Mouse (Mus musculus) layer of hippocampus, adult 8-10 months (tissue): ENCODE measurements around the gene Reck. TPM values are rescaled to one million over a fixed set of nuclear protein-coding genes. Genes with fewer than 3 reads are reported as not detected.

Source experiments
- DNase-seq, 2 experiments: peaks; one replicate each; pipeline ENCODE4 v3.0.0; 2022; ENCODE audit warnings: low spot score in 2 of 2
- total RNA-seq, 4 experiments: library from RNA; stranded (reverse); gene quantifications; 2 replicates each; pipeline ENCODE4 v1.2.4; 2022

Reck gene
- total RNA-seq, 4 experiments from 2014 or later: 7.3 to 10.3 (median 7.8) TPM

DNA sequence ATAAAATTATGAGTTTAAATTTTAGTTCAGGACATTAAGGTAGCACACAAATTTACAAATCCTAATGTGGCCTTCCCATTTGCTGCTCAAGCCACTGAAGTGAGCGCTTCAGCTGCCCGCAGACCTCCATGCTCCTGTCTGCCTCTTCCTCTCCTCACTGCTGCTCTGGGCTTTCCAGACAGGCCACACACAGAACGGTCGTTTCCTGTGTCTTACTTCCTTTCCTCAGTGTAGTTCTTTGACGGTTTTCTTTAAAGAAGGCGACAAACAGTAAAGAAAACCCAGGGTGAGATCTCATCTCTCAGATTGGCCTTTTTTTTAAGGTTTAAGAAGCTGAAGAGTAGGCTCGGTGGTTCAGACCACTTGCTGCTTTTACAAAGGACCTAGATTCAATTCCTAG lies 28.4 kb downstream of the Reck start:
- no peak for DNase-seq

DNA sequence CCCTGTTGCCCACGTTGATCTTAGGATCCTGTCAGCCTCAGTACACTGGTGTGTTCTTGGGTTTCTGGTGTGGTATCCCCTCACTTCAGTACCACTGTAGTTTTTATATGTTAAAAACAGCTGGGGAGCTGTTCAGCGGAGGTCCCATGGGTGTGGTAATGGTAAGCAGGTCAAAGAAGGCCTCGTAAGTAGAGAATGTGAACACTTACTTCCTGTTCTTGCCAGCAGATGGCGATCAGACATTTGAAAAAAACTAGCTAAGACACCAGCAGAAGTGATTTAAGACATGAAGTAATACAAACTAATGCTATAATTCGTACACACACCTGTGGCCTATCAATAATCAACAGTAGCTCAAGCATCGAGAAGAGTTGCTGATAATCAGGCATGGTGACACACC lies 31.1 kb downstream of the Reck start:
- DNase-seq: peak; percentile 16 to 65

DNA sequence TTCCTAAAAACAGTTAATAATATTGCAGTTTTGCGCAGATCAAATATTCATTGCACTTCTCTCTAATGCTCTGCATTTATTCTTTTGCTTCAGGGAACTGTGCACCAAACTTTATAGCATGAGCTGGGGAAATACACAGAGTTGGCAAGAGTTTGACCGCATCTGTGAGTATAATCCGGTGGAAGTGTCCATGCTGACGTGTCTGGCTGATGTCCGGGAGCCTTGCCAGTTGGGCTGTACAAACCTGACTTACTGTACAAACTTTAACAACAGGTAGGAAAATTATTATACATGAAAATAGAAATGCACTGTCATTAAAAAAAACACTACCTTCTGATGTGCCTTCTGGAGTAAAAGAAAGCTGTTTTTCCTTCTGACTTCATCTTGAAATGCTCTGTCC lies 42.9 kb downstream of the Reck start:
- DNase-seq: no peak

DNA sequence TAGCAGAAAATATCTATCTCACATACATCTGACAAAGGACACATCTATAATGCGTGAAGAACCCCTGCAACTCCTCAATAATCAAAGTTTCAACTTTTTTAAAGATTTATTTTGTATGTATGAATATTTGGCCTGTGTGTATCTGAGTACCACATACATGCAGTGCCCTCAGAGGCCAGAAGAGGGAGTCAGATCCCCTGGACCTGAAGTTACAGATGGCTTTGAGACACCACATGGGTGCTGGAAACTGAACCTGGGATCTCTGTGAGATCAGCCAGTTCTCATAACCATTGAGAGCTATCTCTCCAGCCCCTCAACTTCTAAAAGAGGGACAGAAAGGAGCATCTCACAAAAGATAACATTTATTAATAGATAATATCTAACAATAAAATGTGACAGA lies 45.3 kb downstream of the Reck start:
- DNase-seq: no peak

DNA sequence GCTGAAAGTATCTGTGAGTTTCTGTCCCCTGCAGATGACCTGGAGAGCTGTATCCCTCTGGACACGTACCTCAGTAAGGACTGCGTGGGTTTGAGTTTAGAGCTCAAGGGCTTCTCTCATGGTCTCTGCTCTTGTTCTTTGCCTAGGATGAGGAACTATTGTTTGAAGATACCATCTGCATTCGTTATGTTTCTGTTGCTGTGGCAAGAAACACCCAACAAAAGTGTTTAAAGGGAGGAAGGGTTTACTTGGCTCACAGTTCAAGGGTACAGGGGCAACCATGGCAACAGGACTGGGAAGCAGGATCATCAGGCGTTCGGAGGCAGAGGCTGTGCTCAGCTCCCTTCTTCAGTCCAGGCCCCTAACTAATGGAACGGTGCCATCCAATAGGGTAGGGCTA lies 49.8 kb downstream of the Reck start:
- no peak for DNase-seq

DNA sequence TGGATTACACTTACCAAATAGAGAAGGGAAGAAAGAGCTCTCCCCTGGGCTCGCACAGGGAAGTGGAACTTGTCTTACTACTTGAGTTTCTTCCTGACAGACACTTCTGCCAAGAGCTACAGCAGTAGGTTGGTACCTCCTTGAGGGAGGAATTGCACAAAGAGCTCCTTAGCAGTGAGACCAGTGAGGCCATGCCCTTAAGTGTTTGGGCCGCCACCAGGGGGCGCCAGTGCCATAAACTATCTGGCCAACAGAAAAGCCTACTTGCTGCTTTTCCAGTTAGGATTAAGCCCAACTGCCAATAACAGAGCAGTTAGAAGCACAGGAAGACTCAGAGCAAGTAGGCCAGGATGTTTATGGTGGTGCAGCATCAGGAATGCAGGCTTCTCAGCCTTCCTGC lies 50.4 kb downstream of the Reck start:
- peak; percentile 50 to 79 for DNase-seq

DNA sequence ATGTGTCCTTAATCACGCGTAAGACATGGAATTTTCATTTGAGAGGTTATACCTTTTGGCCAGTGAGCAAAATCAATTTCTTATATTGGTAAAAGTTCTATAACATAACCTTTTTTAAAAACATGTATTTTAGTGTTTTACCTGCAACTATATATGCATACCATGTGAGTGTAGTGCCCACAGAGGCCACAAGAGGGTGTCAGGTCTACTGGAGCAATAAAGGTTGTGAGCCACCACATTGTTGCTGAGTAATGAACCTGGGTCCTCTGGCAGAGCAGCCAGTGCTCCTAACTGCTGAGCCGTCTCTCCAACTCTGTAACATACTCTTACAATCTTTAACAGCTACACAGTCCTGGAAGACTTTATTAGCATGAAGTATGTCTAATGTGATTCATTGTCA lies 52.5 kb downstream of the Reck start:
- DNase-seq: no peak

DNA sequence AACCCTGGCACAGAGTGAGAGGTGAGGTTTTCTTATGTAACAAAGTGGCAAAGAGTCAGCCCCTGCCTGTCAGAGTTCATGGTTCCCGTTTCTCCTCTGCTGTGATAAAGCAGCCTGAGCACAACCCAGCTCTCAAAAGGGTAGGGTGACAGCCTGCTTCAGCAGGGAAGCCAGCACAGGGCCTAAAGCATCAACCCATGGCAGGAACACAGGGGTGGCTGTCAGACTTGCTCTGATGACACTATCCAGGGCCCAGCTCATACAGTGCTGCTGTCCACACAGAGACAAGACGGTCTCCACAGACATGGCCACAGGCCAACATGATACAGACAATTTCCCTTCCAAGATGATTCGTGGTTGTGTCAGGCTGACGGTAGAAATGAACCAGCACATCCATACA lies 56.5 kb downstream of the Reck start:
- DNase-seq: no peak

DNA sequence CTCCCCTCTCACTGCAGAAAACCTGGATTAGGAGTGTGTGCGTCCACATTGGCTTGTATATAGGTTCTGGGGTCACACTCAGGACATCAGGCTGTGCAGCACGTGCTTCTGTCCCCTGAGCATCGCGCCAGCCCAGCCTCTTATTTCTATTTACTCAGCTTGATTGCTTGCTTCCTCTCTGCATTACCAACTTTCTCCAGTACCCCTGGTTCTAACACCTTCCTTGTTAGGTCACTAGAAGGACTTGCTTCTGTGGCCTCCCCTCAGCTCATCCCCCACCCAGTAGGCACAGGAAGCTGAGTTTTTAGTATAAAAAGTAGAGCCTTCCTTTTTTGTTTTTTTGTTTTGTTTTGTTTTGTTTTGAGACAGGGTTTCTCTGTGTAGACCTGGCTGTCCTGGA lies 60.9 kb downstream of the Reck start:
- DNase-seq: no peak

DNA sequence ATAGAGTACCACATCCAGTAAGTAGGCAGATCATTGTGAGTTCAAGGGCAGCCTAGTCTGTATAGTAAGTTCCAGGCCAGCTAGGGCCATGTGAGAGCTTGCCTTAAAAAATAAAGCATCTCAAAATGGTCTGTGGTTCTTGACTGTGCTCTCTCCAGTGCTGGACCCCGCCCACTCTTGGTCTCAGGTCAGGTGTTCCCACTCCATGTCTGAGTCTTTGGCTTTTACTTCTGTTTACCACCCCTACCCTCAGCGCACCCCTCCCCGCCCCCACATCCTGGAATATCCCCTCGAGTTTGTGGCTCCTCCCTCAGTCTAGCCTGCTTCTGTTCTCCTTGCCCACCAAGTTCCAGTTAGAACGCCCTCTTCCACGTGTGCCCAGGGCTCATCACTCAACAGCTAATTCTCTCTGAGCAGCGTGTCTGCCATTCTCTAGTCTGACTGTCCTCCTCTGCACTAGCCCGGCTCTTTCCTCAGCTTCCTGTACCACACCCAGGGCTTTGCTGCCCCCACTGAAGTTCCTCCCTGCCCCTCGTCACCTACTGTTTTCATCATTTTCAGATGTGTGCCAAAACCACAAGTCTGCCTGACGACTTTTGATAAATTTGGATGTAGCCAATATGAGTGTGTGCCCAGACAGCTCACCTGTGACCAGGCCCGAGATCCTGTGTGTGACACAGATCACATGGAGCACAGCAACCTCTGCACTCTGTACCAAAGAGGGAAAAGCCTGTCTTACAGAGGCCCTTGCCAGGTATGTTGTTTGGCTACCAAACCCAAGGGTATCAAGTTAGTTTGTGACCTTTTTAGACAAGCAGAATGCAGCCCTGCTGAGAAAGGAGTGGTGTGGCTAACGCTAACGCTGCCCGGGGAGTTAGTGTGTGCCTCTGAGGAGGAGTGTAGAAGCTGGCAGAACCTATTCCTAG lies 61.7 kb downstream of the Reck start:
- DNase-seq: no peak

DNA sequence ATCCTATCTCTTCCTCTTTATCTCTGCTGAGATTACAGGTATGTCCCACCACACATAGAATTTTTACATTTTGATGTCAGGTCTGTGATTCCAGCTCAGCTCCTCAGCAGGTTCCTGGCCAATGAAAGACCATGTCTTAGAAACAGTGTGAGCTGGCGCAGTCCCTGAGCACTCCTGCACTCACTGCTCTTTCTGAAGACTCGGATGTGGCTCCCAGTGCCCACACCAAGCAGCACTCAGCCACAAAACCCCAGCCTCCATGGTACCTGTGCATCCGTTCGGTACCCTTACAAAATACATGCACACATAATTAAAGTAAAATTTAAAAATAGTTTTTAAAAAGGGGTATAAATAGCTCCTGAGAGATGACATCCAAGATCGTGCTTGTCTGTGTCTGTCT lies 66.0 kb downstream of the Reck start:
- DNase-seq: no peak

DNA sequence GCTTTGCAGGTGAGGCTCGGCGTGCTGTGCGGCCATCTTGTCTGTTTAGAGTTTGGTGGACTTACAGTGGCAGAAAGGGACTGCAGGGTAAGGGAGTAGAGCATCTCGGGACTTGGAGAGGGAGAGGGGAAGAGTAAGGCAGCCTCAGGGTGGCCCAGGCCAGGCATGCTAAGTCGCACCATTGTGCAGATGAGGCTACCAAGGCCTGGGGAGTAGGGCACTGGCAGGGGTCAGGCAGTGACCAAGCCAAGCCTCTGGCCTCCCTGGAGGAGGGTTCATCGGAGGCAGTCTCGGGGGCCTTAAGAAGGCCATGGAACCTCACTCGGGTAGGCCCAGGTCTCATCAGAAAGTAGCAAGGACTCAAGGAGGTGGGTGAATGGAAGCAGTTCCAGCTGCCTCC lies 67.1 kb downstream of the Reck start:
- no peak for DNase-seq

DNA sequence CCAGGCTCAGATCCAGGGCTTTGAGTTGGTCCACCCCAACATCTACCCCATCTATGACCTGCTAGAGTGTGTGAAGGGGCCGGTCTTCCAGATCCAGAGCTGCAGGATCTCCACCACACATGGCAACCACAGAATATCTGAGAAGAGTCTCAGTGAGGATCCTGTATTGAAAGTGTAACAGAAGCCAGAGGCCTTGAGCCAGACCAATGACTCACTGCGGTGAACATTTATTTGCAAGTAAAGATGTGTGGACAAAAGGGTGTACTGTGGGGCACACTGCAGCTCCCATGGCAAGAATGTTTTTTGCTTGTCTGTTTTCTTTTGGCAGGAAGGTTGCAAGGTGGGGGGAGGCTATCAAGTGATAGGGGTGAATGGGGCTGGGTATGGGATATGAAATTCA lies 72.2 kb downstream of the Reck start:
- DNase-seq: no peak

DNA sequence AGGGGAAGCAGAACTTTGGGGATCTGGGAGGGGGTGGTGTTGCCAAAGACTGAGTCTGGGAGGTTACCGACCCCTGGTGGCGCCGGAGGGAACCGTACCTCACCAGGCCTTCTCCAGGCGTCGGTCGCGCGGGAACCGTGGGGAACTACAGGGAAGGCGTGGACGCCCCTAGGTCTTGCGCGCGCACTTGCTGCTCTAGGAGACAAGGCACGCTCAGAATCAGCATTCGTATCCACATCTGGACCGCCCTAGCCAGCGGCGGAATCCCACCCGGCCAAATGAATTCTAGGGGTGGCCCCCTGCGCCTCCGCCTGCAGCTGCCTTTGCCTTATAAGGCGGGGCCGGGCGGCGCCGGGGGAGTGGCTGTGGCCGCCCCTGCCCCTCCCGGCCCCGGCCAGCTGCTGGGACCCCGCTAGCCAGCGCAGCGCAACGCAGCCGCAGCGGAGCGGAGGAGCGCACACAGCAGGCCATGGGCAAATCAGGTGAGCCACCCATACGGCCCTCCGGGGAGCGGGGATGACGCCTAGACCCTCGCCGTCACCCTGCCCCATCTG lies 82.0 kb downstream of the Reck start, which contains the start of gene Glipr2:
Gene Glipr2 (plus strand): TSS at position 110 of the 554 bp plus-strand sequence.
- DNase-seq: peak in 1 of 2 experiments; percentile 50

DNA sequence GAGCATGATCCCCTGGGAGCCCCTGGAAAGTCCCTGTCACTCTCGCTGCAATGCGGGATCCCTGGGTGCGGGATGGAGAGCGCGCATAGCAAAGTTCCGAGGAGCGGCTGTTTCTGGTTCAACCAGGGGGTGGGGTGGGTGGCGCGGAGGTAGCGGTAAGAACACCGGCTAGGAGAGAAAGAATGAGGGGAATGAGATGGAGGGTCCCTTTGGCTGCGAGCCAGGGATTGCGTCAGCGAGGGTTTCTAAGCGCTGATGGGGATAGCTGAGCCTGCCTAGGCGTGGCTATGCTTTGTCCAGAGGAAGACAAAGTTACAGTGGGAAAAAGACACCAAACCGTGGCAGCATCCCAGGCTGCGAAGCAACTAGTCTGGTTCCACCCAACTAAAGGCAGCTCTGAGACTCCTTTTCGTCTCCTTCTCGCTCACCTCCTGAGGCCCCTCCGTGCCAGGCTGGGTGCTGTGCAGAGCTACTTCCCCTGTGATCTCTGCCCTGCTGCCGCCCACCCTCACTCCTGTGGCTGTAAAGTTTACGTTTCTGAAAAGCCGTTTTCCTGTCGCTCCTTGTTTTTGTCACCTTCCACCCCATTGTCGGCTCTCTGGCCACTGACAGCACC lies 82.6 kb downstream of the Reck start:
- no peak for DNase-seq

DNA sequence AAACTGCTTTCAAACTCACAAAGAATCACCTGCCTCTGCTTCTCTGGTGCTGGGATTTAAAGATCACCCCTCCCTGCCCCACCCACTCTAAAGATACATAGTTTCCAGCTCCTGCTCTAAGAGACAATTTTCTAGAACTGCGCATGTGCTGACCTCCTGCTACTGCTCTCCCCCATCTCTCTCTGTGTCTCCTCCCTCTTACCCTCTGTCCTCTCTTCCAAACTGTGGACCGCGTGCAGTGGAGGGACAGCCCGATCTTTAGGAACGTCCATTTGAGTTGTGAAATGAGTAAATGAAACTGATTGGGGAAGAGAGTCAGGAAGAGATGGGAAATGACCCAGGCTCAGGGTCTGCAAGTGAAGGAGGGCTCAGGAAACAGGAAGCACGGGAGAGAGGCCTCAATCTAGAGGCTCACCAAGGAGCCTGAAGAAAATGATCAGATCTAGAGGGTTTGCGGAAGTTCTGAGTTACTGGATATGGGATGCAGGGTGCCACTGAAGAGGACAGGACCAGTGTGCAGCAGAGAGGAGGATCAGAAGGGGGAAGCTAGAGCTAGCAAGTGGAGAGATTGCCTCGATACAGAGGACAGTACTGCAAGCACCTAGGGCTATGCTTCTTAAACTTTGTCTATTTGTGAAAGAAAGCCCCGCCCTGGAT lies 84.3 kb downstream of the Reck start:
- DNase-seq: no peak

DNA sequence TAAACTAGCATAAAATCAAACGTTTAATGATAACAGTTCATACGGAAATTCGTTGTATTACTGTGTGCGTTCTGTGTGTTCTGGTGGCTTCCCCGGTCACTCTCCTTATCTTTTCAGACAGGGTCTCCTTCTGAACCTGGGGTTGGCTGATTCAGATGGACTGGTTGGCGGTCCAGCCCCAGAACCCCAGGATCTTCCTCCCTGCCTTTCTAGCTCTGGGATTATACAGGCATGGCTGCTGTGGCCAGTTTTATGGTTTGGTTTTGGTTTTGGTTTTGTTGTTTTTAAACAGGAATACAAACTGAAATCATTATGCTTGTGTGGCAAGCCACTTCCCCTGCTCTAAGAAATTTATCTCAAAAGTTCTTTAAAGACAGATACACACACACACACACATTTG lies 84.9 kb downstream of the Reck start:
- no peak for DNase-seq

DNA sequence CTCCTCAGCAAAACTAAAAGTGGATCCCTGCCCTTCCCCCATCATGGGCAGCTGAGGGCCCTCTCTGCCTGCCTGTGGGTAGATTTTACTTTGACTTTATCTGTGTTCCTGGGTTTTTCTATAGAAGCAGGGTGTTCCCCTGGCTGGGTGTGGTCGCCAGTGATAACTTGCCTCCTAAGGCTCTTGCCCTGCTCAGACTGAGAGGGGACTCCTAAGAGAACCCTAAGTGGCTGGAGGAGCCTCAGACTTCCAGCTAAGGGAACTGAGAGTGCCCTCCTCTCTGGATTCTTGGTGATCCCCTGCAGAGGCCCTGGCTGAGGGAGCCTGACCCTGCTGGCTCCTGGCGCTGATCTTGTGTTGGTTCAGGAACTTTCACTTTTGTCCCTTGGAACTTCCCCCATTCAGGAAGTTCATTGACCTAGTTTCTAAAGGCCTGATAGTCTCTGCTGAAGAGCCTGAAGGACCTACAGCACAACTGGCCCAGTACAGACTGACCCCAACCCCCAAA lies 89.0 kb downstream of the Reck start:
- DNase-seq: no peak

DNA sequence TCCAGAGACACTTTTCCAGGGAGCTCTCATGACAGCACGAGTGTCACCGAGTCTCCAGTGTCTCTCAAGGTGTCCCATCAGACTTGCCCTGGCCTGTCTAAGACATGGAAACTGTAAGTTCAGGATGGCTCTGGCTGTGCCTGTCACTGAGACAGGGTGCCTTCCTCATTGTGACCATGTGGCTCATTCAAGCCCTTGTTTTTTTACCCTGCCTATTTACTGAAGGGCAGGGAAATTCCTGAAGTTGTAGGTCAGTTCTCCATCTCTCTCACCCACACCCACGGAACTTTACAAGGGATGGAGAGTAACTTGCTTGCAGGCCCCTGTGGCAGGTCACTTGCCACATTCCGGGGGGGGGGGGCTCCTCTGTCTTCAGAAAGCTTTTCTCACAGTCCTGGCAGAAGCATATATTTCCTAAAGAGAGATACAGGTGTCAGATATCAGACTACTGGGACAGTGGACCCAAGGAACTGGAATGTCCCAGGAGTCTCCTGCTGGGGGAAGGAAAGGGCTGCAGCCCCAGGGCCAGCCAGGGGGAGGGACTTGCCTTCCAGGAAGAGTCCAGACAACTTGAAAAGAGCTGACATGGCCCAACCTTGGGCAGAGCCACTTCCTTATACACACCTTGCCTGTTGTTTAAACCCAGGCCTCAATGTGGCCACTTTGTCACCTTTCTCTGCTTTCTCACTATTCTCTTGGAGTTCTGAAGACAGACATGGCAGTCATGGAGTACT lies 89.8 kb downstream of the Reck start:
- no peak for DNase-seq

DNA sequence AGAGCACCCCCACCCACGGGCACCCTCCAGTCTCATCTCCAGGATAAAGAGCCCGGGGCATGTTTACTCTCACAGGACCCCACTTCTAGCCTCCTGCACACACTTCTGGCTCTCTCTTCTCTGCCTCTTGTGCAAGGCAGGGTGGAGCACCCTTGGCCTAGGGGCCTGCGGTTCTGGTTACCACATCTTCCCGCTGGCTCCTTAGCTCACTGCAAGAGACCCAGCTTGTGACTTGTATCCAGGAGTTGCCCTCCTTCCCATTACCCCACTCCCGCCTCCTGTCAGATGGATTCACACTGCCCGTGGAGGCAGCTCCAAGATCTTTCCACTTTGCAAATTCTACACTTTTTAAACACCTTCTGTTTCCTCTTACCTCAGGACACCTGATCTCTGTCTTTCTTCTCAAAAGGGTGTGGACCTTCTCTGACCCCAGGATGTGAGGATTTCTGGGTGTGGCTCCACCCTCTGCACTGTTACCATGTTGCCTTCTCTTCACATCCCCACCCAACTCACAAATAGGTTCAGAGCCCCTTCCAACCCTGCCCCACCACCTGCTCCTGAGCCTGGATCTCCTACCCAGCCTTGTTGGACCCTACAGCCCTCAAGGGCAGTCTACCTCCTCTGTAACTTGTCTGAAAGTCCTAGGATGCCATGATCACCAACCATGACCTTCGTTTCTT lies 90.7 kb downstream of the Reck start:
- no peak for DNase-seq

DNA sequence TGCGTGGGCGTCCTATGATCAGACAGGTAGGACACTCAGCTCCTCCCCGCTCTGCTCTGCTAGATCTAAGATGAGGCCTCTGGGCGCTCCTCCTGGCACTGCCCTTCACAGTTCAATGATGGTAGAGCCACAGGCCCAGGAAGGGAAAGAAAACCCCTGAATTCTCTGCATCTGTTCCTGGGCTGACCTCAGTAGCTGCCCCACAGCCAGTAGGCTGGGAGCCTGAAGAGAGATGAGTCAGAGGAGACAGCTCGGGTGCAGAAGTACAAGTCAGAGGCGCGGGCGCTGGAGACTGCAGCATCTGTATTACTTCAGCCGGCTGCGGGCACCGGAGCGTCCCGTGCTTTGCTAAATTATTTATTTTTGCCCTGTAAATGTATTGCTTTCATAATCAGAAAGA lies 93.3 kb downstream of the Reck start:
- DNase-seq: peak; percentile 26 to 29
